Mouse (Mus musculus): Measurements from ENCODE around the gene Npm3. TPM values are rescaled to one million over a fixed set of nuclear protein-coding genes. Genes with fewer than 3 reads are reported as not detected.
A peak's percentile ranks its signal among the peaks of the same experiment; 100 is the strongest.

Npm3 gene
- polyA plus RNA-seq, 1 experiment from 2014 or later: 9.2 TPM

- Histone ChIP-seq H3K36me3 (ENCODE audit: control insufficient read depth, insufficient read depth) (no peaks in the 10 kb centered on the region), H3K4me1 (ENCODE audit: control insufficient read depth, insufficient read depth, low read length) (no peaks in the 10 kb centered on the region), H3K27me3 (ENCODE audit: control insufficient read depth, insufficient read depth, low read length) (peaks cover 17% of the 10 kb centered on the region), H3K9ac (ENCODE audit: low read length) (no peak overlapping the region), H3K27ac (ENCODE audit: low read length) (no peak overlapping the region), H3K4me3 (ENCODE audit: low read length) (no peak overlapping the region), H3K9me3 (replicated peaks; ENCODE audit: control insufficient read depth, low read length) (no peaks in the 10 kb centered on the region), H3K4me2 (ENCODE audit: low read depth, low read length) (no peak overlapping the region)
- 70% methylated on average over 8 of the region's 8 CpGs for WGBS
- ATAC-seq (replicated peaks; ENCODE audit: extremely low read depth, insufficient read depth, low FRiP score): no peak
Measured at GRCm38 (mm10) chr19:45730042-45730441, 19.3 kb downstream of the Npm3 start.

GRCm38 (mm10) chr19:45727231-45727630 is 22.2 kb downstream of the Npm3 start:
- Histone ChIP-seq H3K36me3 (ENCODE audit: control insufficient read depth, insufficient read depth) (no peaks in the 10 kb centered on the region), H3K4me3 (ENCODE audit: low read length) (no peak overlapping the region), H3K9me3 (replicated peaks; ENCODE audit: control insufficient read depth, low read length) (no peaks in the 10 kb centered on the region), H3K27ac (ENCODE audit: low read length) (no peak overlapping the region), H3K4me1 (ENCODE audit: control insufficient read depth, insufficient read depth, low read length) (no peaks in the 10 kb centered on the region), H3K27me3 (ENCODE audit: control insufficient read depth, insufficient read depth, low read length) (peaks cover 2% of the 10 kb centered on the region; the same call in 1 of the 2 replicates), H3K4me2 (ENCODE audit: low read depth, low read length) (no peak overlapping the region), H3K9ac (ENCODE audit: low read length) (no peak overlapping the region)
- WGBS: 59% methylated on average over 10 of the region's 10 CpGs
- ATAC-seq (replicated peaks; ENCODE audit: extremely low read depth, insufficient read depth, low FRiP score): no peak

DNA sequence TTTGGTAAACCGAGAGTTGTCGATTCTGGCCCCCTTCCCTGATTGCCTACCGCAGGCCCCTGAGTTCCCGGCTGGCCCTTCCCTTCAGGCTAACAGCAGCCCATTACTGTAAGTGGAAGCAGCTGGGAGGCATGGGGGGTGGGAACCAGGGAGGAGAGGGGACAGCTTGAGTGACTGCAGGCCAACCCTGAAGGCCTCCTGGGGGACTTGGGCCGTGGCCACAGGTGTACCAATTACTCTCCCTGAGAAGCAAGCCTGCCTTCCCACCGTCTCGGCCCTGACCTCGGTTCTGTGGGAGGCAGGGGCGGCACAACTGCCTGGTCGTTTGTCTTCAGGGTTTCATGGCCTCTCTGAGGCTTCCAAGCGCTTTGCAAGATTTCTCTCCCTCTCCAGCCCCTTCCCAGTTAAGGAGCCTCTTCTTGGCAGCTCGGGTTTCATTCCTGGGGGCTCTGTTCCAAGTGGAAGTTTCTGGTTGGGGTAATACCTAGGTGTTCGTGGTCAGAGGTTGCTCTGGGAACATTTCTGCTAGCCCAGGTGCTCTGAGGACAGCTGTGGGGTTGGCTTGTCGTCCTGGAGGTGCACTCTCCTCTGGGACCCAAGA is 23.6 kb downstream of the Npm3 start:
- Histone ChIP-seq H3K4me1 (ENCODE audit: control insufficient read depth, insufficient read depth, low read length) (no peaks in the 10 kb centered on the region), H3K4me2 (ENCODE audit: low read depth, low read length) (no peak overlapping the region), H3K9me3 (replicated peaks; ENCODE audit: control insufficient read depth, low read length) (no peaks in the 10 kb centered on the region), H3K9ac (ENCODE audit: low read length) (no peak overlapping the region), H3K27me3 (ENCODE audit: control insufficient read depth, insufficient read depth, low read length) (no peaks in the 10 kb centered on the region; the same call in 1 of the 2 replicates), H3K27ac (ENCODE audit: low read length) (no peak overlapping the region), H3K36me3 (ENCODE audit: control insufficient read depth, insufficient read depth) (no peaks in the 10 kb centered on the region), H3K4me3 (ENCODE audit: low read length) (no peak overlapping the region)
- no peak for ATAC-seq (replicated peaks; ENCODE audit: extremely low read depth, insufficient read depth, low FRiP score)
- 45% methylated on average over 14 of the region's 14 CpGs for WGBS

DNA sequence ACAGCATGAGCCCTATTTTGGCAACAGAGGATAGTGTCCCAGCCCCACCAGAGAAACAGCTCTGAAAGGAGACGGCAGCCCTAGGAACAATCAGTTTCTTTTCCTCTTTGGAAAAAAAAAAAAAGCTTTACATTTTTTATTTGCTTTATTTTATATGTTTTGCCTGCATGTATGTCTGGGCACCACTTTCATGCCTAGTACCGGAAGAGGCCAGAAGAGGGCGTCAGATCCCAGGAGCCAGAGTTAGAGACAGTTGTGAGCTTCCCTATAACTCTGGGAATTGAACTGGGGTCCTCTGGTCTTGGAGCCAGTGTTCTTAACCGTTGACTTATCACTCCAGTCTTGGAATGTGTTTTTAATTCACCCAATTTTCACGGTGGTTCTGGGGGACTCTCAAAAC is 27.2 kb downstream of the Npm3 start:
- H3K4me2 ChIP-seq (ENCODE audit: low read depth, low read length): no peak overlapping the region
- H3K4me3 ChIP-seq (ENCODE audit: low read length): no peak overlapping the region
- no peaks in the 10 kb centered on the region for H3K9me3 ChIP-seq (replicated peaks; ENCODE audit: control insufficient read depth, low read length)
- no peaks in the 10 kb centered on the region for H3K27me3 ChIP-seq (ENCODE audit: control insufficient read depth, insufficient read depth, low read length)
- ATAC-seq (replicated peaks; ENCODE audit: extremely low read depth, insufficient read depth, low FRiP score): no peak
- WGBS: 74% methylated on average over 5 of the region's 5 CpGs
- no peak overlapping the region for H3K27ac ChIP-seq (ENCODE audit: low read length)
- H3K36me3 ChIP-seq (ENCODE audit: control insufficient read depth, insufficient read depth): no peaks in the 10 kb centered on the region
- peaks cover 11% of the 10 kb centered on the region for H3K4me1 ChIP-seq (ENCODE audit: control insufficient read depth, insufficient read depth, low read length)
- H3K9ac ChIP-seq (ENCODE audit: low read length): no peak overlapping the region

DNA sequence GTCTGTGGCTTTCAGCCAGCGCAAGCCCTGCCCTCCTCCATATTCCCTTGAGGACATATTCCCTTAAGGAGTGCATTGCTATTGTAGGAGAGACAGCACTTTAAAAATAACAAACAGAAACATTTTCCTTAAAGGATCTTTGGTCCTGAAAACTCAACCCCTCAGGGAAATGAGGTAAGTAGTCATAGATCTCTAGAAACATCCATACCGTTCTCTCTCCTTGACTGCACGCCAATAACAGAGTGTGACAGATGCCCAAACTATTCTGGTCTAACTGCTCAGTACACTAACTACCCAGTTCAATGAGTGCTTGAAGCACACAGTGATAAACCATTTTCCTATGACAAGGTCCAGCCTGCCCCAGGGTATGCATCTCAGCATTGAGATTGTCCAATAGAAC is 31.1 kb downstream of the Npm3 start:
- peak overlapping the region; percentile 33 for H3K4me3 ChIP-seq (ENCODE audit: low read length)
- no peak overlapping the region for H3K27ac ChIP-seq (ENCODE audit: low read length)
- ATAC-seq (replicated peaks; ENCODE audit: extremely low read depth, insufficient read depth, low FRiP score): no peak
- H3K4me1 ChIP-seq (ENCODE audit: control insufficient read depth, insufficient read depth, low read length): peaks cover 14% of the 10 kb centered on the region
- no peaks in the 10 kb centered on the region for H3K9me3 ChIP-seq (replicated peaks; ENCODE audit: control insufficient read depth, low read length)
- H3K27me3 ChIP-seq (ENCODE audit: control insufficient read depth, insufficient read depth, low read length): no peaks in the 10 kb centered on the region
- 46% methylated on average over 3 of the region's 3 CpGs for WGBS
- H3K36me3 ChIP-seq (ENCODE audit: control insufficient read depth, insufficient read depth): no peaks in the 10 kb centered on the region
- H3K4me2 ChIP-seq (ENCODE audit: low read depth, low read length): peak overlapping the region; percentile 63
- H3K9ac ChIP-seq (ENCODE audit: low read length): peak overlapping the region; percentile 60; the same call in 1 of the 2 replicates

DNA sequence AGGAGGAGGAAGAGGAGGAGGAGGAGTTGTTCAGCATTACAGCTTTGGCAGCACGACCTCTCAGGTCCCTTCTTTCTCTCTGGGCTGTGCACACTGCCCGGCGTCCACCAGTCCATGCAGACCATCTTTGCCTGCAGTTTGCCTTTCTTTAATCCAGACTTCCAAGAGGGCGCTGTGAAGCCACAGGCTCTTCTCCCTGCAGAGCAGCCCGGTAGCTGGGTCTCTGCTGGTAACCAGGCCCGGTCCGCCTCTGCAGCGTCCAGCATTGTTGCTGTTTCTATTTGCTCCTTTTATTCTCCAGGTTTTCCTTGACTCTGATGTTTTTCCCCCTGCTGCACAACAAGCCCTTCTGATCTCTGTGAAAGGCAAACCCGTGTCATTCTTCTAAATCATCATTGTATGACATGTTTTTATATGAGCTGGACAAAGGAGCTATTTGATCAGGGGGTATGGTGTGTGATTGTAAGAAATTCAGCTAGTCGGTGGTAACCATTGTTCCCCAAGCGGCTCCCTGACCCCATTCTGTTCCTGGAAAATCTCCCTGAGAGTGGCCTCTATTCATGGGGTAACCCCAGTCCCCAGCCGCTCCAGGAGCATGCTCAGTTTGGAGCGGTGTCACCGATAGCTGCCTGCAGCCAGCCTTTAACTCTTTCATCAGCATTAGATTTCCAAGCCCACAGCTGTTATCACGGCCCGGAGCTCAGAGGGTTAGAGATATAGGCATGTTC is 31.7 kb downstream of the Npm3 start:
- WGBS: 12% methylated on average over 16 of the region's 16 CpGs
- H3K9me3 ChIP-seq (replicated peaks; ENCODE audit: control insufficient read depth, low read length): no peaks in the 10 kb centered on the region
- H3K9ac ChIP-seq (ENCODE audit: low read length): peak overlapping the region; percentile 60
- peaks cover 14% of the 10 kb centered on the region for H3K4me1 ChIP-seq (ENCODE audit: control insufficient read depth, insufficient read depth, low read length)
- H3K36me3 ChIP-seq (ENCODE audit: control insufficient read depth, insufficient read depth): no peaks in the 10 kb centered on the region
- H3K4me3 ChIP-seq (ENCODE audit: low read length): peak overlapping the region; percentile 33
- H3K27ac ChIP-seq (ENCODE audit: low read length): peak overlapping the region; percentile 48; the same call in 1 of the 2 replicates
- H3K4me2 ChIP-seq (ENCODE audit: low read depth, low read length): peak overlapping the region; percentile 63
- H3K27me3 ChIP-seq (ENCODE audit: control insufficient read depth, insufficient read depth, low read length): no peaks in the 10 kb centered on the region
- peak; percentile 78 for ATAC-seq (replicated peaks; ENCODE audit: extremely low read depth, insufficient read depth, low FRiP score)

GRCm38 (mm10) chr19:45708704-45709103 is 40.7 kb downstream of the Npm3 start:
- 73% methylated on average over 3 of the region's 3 CpGs for WGBS
- H3K9me3 ChIP-seq (replicated peaks; ENCODE audit: control insufficient read depth, low read length): no peaks in the 10 kb centered on the region
- no peak overlapping the region for H3K4me3 ChIP-seq (ENCODE audit: low read length)
- H3K27ac ChIP-seq (ENCODE audit: low read length): no peak overlapping the region
- no peaks in the 10 kb centered on the region for H3K36me3 ChIP-seq (ENCODE audit: control insufficient read depth, insufficient read depth)
- H3K4me1 ChIP-seq (ENCODE audit: control insufficient read depth, insufficient read depth, low read length): no peaks in the 10 kb centered on the region
- H3K27me3 ChIP-seq (ENCODE audit: control insufficient read depth, insufficient read depth, low read length): no peaks in the 10 kb centered on the region
- no peak overlapping the region for H3K4me2 ChIP-seq (ENCODE audit: low read depth, low read length)
- ATAC-seq (replicated peaks; ENCODE audit: extremely low read depth, insufficient read depth, low FRiP score): no peak
- H3K9ac ChIP-seq (ENCODE audit: low read length): no peak overlapping the region

Other genes starting within 250 kb of the Npm3 start
- 13.4 and 14.5 TPM in 2 replicates for gene Poll, start 189.1 kb downstream of the Npm3 start, polyA plus RNA-seq (2015; fragmentation: Nextera tagmentation; extraction: Ambion mirVana)
- gene Gm17018, start 189.0 kb downstream of the Npm3 start, polyA plus RNA-seq (2015; fragmentation: Nextera tagmentation; extraction: Ambion mirVana): 32.0 and 33.8 TPM in 2 replicates
- 4.5 and 7.1 TPM in 2 replicates for gene Fbxw4, start 89.3 kb downstream of the Npm3 start, polyA plus RNA-seq (2015; fragmentation: Nextera tagmentation; extraction: Ambion mirVana)
- 0.12 and 0.47 TPM in 2 replicates for gene Fgf8, start 6.7 kb downstream of the Npm3 start, polyA plus RNA-seq (2015; fragmentation: Nextera tagmentation; extraction: Ambion mirVana)
- gene Mgea5, start 34.2 kb upstream of the Npm3 start, polyA plus RNA-seq (2015; fragmentation: Nextera tagmentation; extraction: Ambion mirVana): 33.3 and 33.7 TPM in 2 replicates
- gene Kcnip2, start 66.5 kb upstream of the Npm3 start, polyA plus RNA-seq (2015; fragmentation: Nextera tagmentation; extraction: Ambion mirVana): 16.6 and 17.9 TPM in 2 replicates
- 14.8 and 15.3 TPM in 2 replicates for gene Armh3, start 248.9 kb upstream of the Npm3 start, polyA plus RNA-seq (2015; fragmentation: Nextera tagmentation; extraction: Ambion mirVana)

All from heart, embryonic 16.5 days (tissue).